Mouse (Mus musculus) neutrophil, adult 5-6 weeks (primary cell): ENCODE data around the gene Igf1r. TPM values are rescaled to one million over a fixed set of nuclear protein-coding genes. Genes with fewer than 3 reads are reported as not detected.

ENCODE experiments used
- ATAC-seq: fragments of 151-379, 151-347 bp; 2 replicates; pipeline ENCODE4 v1.8.0; 2017; ENCODE audit warnings: mild to moderate bottlenecking, moderate TSS enrichment; ENCODE audit not compliant: insufficient number of reproducible peaks, poor library complexity, low FRiP score, severe bottlenecking; ENCODE audit errors: extremely low read depth
- total RNA-seq: library from RNA; stranded (forward); fragments of 200-1000 nt; gene quantifications from 2 replicates; pipeline ENCODE4 v1.2.3, GENCODE M21; 2017

The Igf1r gene
- total RNA-seq, 1 experiment from 2014 or later, result 86.8 TPM

DNA sequence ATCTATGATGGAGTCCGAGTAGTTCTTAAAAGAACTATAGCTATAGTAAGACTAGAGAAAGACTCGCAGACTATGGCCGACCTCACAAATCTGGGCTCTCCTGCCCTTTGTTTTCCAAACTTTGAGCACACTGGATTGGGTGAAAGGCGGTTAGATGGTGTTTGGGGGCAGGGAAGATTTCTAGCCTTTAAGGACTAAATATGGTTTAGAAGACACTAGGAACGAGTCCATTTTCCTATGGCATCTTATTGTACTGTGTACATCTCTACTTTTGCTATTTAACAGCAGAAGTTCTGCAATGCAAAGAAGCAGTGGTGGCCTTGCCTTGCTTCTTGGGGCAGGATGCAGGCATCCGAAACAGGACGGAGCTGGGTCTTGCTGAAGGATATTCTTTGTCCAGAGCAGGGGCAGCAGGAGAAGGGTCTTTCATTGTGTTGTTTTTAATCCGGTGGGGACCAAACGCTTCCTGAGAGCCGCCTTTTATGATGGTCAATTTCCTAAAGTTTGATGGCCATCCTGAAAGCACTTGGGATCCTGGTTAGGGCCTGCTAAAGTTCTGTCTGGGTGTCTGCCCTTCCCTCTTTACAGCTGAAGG lies 2.1 kb downstream of the Igf1r start:
- no peak for ATAC-seq

DNA sequence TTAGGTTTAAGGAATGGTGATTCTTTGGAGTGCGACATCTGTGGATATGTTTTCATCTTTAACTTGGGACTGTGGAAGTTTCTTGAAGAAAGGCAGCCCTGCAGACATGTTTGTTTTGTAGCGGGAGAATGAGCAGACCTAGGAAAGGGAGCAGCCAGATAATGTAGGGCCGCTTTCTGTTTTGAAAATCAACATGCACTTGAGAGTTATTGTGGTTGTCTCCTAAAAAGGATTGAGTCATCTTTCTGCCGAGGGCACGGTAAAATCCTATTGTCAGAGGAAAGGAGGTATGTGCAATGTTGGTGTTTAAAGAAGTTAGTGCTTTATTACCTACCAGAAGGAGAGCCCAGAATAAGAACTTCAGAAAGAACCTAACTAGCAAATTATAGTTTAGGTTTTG lies 2.6 kb downstream of the Igf1r start:
- ATAC-seq, result no peak

DNA sequence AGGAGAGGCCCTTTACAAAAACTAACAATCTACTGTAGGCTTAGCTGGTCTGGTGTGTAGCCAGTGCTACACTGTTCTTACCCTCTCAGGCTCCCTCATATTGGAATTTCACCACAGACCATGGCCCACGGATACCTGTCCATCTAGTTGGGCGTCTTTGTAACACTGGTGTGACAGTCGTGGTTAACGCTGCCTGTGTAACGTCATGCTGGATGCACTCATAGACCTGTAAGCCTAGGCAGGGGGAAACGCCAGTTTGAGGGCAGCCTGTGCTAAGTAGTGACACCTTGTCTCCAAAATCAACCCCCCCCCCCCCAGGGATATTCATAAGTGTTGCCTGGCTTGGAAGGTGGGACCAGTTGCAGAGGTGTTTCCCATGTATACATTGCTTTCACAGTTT lies 4.7 kb downstream of the Igf1r start:
- ATAC-seq, result no peak

DNA sequence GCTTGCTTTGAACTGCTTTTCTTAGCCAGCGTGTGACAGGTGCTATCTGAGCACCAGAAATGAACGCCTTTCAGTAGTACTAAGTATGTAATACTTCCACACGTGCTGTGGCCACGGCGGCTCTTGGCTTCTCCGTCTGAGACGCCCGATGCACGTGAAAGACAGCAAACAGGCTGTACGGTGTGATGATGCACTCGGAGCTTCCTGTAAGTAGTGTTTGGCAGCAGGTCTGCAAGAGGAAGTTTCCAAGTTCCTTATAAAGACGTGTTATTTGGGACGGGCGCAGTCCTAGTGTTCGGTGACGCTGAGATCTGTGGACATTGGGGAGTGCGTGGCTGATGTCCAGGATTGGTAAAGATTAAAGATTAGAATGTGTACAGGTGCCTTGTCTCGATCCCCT lies 5.4 kb downstream of the Igf1r start:
- ATAC-seq, result peak; percentile 77

DNA sequence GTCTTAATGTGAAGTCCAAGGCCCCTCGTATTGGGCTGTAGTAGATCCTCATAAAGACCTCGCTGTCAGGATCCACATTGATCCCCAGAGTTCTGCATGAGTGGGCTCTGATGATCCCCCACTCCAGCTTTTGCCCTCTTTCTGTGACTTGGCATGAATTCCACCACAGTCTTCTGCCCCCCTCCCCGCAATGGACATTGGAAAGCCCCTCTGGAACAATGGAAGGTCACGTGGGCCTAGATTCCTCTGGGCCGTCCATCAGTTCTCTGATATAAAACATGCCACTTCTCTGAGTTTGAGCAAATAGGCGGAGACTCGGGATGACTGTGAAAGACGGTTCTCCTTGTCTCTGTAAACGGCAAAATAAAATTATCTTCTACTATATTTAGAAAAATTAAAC lies 8.1 kb downstream of the Igf1r start:
- ATAC-seq, result no peak

DNA sequence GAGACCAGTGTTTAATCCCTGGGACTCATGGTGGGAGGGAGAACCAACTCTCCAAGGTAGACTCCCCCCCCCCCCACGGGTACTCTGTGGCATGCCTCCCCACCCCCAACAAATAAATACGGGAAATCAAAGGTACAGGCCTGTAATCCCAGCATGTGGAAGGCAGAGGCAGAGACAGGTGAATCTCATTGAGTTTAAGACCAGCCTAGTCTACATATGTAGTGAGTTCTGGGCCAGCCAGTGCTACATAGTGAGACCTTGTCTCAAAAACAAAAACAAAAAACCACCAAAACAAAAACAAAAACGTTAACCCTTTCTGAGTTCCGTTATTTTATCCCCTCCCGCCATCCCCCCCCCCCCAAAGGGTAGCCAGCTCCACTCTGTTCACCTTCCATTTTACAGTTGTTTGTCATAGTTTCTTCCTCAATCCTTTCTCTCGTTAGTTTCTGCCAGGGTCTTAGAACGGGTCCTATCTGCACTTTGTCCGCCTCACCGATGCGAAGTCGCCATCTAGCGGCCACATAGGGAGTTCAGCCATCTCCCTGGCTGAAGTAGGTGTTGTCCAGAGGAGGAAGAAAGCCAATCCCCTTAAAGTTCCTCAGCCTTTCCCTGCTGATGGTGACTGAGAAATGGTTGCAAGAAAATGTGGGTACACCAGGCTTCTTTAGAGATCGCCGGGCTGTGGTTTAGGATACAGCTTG lies 9.1 kb downstream of the Igf1r start:
- ATAC-seq, result peak; percentile 70

DNA sequence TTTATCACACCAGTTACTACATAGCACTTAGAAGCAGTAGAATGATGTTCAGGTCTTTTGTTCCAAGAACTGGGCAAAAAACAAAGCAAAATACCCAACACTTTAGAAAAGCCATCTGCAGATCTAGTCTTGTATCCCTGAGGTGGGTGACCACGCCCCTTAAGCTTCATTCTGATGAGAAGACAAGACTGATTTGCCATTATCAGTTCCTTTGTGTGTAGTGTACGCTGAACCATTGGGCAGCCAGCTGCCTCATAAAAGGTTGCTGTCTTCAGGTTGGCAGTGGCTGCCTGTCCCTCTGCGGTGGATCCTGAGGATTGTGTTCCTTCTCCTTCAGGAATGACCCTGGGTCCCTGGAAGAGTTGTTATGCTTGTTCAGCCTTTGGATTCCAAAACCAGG lies 11.1 kb downstream of the Igf1r start:
- ATAC-seq, result no peak

DNA sequence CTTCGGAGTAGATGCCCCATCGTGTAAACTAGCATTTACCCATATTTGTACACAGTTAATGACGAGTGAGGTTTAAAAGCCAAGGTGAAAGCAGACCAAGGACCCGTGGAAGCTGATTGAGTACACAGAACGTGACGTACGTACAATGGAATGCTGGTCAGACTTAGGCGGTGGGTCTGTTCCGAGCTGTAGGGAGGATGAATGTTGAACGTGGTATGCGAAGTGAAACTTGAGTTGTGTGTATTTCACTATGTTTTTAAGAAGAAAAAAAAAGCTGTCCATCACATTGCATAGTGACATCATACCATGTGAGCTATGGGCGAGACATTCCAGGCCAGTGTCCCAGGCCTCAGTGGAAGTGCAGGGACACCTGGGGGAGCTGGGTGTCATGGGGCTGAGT lies 15.8 kb downstream of the Igf1r start:
- ATAC-seq, result no peak

DNA sequence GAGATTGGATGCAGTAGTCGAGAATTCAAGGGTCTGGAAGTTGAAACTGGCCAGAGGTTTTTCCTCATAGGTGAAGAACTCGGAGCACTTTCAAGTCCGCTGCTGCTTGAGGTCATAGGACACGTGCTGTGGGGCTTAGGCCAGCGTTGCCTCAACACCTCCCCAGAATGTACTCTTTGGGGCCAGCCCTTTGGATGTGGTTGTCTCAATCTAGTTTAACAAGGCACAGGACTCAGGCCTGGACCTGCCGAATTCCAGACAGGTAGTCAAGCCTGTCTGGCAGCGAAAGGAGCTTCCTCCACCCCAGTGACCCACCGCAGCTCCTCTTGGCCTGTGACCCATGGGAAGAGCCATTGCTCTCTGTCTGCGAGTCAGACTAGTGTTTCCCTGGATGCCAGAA lies 16.4 kb downstream of the Igf1r start:
- ATAC-seq, result no peak

DNA sequence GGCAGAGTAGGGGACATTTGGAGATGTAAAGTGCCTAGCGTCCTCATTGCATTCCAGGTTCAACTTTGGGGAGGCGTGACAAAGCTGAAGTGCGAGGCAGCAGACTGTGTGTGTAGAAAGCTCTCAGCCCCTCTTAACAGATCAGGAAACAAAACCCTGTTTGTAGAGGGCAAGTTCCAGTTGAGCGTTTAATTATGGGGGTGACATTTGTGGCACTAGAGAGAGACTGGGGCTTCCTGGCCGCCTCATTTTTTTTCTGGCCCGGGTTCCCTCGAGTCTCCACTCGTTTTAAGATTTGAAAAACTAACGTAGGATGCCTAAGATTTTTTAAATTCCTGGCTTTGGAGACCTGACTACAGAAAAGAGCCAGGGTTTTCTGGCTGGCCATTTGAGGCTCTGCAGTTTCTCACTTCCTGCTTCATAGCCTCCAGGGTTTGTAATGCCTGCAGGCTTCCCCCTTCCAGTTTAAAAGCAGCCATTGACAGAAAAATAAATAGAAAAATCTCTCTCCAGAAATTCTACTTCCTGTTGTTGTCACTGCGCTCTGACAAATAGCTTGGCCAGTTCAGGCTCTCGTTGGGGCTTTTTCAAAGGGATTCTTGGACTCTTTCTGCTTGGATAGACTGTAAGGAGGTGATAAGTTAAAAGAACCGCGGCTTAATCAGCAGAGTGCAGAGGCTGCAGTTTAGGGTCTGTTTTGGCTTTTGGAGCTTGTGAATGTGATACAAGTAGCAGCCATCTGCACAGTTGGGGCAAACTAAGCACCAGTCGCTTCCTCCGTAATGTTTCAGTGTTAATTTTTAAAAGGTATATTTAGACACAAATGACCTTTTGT lies 20.8 kb downstream of the Igf1r start:
- no peak for ATAC-seq

DNA sequence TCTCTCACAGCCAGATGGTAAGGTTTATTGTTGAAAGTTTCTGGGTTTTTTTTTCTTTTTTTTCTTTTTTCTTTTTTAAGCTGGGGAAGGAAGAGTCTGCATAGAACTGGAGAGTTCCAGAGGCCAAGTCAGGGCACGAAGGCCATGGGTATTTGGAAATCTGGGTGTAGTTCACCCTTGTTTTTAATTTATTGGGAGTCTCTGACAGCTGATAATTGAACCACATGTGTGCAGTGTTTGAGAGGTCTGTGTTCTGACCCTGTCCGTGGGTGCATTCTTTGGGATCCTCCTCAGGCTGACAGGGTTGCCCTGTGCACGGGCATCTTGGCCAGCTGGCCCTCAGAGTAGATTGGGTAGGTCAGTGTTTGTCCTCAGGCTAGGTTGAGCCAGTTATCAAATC lies 29.3 kb downstream of the Igf1r start:
- no peak for ATAC-seq

DNA sequence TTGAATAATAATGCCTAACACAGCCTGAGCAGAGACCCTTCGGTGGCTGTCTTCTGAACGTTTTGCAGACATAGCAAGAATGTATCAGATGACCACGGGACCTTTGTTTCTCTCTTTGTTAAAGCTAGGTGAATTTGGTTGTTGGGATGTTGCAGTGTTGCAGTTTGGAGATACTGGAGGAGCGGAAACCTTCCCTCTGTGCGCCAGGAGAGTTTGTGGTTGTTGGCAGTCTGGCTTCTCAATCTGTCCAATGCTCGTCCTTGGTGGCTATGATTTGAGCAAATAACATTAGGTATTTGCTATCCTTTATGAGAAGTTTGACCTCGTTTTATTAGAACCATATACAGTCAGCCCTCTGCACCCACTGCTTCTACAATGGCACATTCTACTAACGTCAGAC lies 30.2 kb downstream of the Igf1r start:
- ATAC-seq, result no peak

DNA sequence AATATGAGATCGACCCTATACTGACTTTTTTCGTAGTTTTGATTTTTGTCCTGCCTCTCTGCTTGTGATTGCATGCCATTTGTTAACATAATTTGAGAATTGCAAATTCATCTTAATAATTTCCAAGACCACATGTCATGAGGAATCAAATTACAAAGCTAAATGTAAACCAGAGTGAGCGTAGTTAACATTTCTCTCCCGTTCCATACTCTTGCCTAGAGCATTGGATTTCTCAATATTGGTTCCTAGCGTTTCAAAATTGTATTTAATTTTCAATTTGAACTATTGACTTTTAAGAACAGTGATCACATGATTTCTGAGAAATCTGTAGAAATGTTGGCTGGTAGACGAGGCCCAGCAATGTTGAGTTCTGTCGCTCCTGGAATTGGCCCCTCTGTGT lies 30.8 kb downstream of the Igf1r start:
- no peak for ATAC-seq

DNA sequence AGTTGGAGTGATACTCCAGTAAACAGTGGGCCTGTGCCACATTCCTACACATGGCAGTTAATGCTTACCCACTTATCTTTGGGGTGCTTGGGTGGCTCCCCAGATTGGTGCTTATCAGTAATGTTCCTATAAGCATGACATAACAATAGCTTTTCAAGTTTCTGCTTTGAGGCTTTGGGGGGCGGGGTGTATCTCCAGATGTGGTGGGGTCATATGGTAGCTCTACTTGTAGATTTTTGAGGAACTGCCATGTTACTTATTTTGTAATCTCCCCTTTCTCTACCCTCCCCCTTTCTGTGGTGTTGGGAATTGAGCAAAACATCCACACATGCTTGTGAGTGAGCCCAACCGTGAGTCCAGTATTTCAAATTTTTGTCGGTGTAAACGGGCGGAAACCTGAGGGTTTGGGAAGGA lies 32.4 kb downstream of the Igf1r start:
- peak; percentile 51 for ATAC-seq

DNA sequence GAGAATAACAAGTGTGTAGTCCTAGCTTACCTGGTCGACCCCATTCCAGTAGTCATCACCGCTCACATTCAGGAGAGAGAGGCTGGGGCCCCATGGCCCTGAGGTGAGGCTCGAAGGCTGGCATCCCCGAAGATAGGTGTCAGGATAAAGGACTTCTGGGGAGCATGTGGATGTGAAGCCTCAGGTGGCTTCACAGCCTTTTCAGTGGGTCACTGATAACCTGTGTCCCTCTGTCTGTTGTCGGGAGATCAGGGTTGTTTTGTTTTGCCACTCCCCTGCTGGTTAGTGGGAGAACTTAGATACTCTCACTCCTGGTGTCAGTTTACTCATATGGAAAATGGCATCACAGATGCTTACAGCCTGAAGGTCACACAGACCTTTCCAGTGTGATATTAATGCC lies 32.9 kb downstream of the Igf1r start:
- ATAC-seq, result no peak

DNA sequence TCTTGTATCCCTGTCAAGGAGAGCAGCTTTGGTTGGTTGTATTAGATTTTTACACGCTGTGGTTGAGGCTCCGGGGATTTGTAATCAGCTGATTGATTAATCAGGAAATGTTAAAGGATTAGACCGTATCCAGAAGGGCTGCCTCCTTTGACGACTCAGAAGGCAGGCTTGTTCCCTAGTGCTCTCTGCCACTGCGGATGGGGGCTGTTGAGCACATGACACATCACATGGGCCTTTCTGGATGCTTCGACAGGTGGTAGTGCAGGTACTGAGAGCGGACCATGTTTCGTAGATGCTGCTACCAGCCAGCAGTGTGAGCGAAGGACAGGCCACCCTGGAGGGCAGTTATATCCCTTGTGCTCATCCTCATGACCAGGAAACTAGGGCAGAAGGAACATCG lies 33.6 kb downstream of the Igf1r start:
- ATAC-seq, result no peak

DNA sequence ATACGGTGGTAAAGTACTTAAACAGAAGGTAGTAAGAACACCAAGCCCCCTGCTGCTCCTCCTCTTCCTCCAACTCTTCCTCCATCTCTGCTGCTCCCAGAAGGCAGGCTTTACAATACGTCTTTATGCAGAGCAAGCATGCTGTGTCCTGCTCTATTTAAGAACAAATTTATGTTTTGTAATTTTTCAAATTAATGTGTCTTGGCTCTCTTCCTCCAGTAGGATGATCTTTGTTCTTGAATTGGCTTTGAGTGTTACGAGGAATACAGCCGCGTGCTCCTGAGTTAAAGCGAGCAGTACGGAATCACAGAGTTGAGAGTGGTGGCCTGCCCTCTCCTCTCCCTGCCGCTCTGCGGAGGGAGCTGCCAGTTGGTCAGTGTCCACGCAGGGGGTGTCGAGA lies 34.2 kb downstream of the Igf1r start:
- no peak for ATAC-seq

DNA sequence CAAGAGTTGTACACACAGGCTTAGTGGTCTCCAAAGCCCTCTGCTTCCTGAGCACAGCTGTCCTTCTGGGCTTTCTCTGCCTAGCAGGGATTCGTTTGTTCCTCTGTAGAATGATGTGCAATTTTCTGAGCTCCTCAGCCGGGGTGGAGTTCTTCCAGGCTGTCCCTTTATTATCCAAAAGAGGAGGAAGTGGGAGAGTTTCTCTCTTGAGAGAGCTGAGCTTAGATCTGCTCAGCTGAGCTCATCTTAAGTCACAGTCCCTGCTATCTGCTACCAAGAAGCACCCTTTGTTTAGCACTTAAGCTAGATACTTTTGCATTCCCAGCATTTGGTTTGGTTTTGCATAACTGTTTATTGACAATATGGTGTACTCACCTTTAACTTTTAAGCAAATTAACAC lies 36.7 kb downstream of the Igf1r start:
- ATAC-seq, result no peak

DNA sequence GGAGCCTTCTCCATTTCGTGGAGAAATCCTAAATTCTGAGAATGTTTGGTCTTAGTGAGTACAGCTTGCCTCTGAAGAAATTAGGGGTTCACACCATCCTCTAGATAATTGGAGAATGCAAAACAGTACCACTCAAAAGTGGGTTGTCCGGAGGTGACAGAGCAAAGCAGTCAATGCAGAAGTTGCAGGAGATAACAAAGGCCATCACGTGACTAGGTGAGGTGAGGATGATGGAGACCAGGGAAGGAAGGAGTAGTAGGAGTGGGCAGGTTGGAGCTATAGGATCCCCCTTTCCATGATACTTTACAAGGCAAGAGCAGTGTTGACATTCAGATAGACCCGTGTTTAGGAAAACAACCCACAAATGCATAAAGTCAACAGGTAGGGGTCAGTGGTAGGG lies 41.0 kb downstream of the Igf1r start:
- ATAC-seq, result no peak

DNA sequence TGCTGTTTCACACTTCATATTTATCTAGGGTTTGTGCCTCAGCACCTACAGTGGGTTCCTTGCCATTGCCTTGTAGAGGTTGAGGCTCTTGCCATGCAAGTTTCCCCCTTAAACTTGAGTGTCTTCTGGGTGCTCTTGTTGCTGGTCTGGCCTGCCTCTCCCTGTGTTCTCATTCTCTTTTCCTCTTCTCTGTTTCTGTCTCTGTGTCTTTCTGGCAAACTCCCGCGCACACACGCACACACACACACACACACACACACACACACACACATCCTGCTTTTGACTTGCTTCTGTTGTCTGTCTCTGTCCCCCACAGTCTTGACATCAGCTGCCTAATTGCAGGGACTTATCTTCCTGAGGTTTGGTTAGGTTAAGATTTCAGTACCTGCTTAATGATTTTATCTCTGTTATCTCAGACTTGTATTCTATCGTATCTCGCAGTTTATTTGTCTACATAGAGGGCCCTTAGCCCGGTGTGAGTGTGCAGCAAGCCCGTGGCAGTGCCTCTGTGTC lies 41.8 kb downstream of the Igf1r start:
- no peak for ATAC-seq
